Mouse (Mus musculus) liver, embryonic 13.5 days (tissue): Measurements from ENCODE around the gene Ap5b1. TPM values are rescaled to one million over a fixed set of nuclear protein-coding genes. Genes with fewer than 3 reads are reported as not detected.

Experiments
- ATAC-seq: fragments of 200-750 bp; cut with Nextera tagmentation; 2 replicates; pipeline ENCODE4 v1.8.0; 2017; ENCODE audit warnings: low read depth, mild to moderate bottlenecking, moderate number of reproducible peaks, moderate library complexity
- DNase-seq: peaks from one replicate; pipeline ENCODE4 v3.0.0; 2022
- H3K27ac ChIP-seq: fragments of 300-500 bp; sonication (generic); 2 replicates; pipeline ENCODE4 v1.5.1; 2015; ENCODE audit warnings: moderate library complexity, mild to moderate bottlenecking, inconsistent platforms
- H3K27me3 ChIP-seq: fragments of 300-500 bp; sonication (generic); 2 replicates; pipeline ENCODE4 v1.6.1; 2015; ENCODE audit warnings: mild to moderate bottlenecking, inconsistent platforms
- H3K36me3 ChIP-seq: fragments of 300-500 bp; sonication (generic); 2 replicates; pipeline ENCODE4 v1.6.1; 2015; ENCODE audit warnings: mild to moderate bottlenecking, inconsistent platforms
- H3K4me1 ChIP-seq: fragments of 300-500 bp; sonication (generic); replicated peaks from 2 replicates; pipeline ENCODE4 v1.6.1; 2015; ENCODE audit warnings: inconsistent platforms
- H3K4me2 ChIP-seq: fragments of 300-500 bp; sonication (generic); 2 replicates; pipeline ENCODE4 v1.6.1; 2015; ENCODE audit warnings: inconsistent platforms, mild to moderate bottlenecking, moderate library complexity
- H3K4me3 ChIP-seq: fragments of 300-500 bp; sonication (generic); replicated peaks from 2 replicates; pipeline ENCODE4 v1.5.1; 2015; ENCODE audit warnings: mild to moderate bottlenecking, inconsistent platforms
- H3K9ac ChIP-seq: fragments of 300-500 bp; sonication (generic); 2 replicates; pipeline ENCODE4 v1.6.1; 2015; ENCODE audit warnings: mild to moderate bottlenecking, inconsistent platforms
- H3K9me3 ChIP-seq: fragments of 300-500 bp; sonication (generic); replicated peaks from 2 replicates; pipeline ENCODE4 v1.6.1; 2016; ENCODE audit warnings: inconsistent platforms
- WGBS: fragments of 180-500 bp; shearing (Covaris S2); methylation state at CpG from one replicate; pipeline ENCODE4 v1.1.7; 2015; ENCODE audit not compliant: insufficient replicate concordance; 5-methylcytosine and 5-hydroxymethylcytosine counted together
- polyA plus RNA-seq: library from polyadenylated mRNA; unstranded; fragments of >200 nt; fragmentation: Nextera tagmentation; extraction: Ambion mirVana; gene quantifications from 2 replicates; pipeline ENCODE4 v1.2.1, GENCODE M21; 2015

Ap5b1 gene
- polyA plus RNA-seq, 1 experiment from 2014 or later = 2.3 TPM

- Histone ChIP-seq H3K36me3 (peaks cover 25% of the 10 kb centered on the region), H3K27ac (peak overlapping the region; percentile 95), H3K27me3 (peaks cover 36% of the 10 kb centered on the region), H3K4me1 (peaks cover 41% of the 10 kb centered on the region), H3K4me2 (peak overlapping the region; percentile 99), H3K9ac (peak overlapping the region; percentile 91), H3K9me3 (no peaks in the 10 kb centered on the region), H3K4me3 (peak overlapping the region; percentile 85)
- WGBS = 6% methylated on average over 27 of the region's 27 CpGs
- ATAC-seq (peak; percentile 34), DNase-seq (peak; percentile 74)
Measured at GRCm38 (mm10) chr19:5568470-5569140, 780 bp downstream of the Ap5b1 start.

- H3K4me2 ChIP-seq = peak overlapping the region; percentile 99
- no peak overlapping the region for H3K27ac ChIP-seq
Measured at GRCm38 (mm10) chr19:5569521-5569920, 1.7 kb downstream of the Ap5b1 start.

GRCm38 (mm10) chr19:5570353-5571246 lies 2.8 kb downstream of the Ap5b1 start:
- DNase-seq (no peak), ATAC-seq (no peak)
- WGBS = 85% methylated on average over 32 of the region's 32 CpGs
- H3K4me1 ChIP-seq = peaks cover 41% of the 10 kb centered on the region
- H3K27ac ChIP-seq = peak overlapping the region; percentile 31; the same call in 1 of the 2 replicates
- H3K27me3 ChIP-seq = peaks cover 16% of the 10 kb centered on the region
- no peak overlapping the region for H3K4me2 ChIP-seq
- H3K9ac ChIP-seq = no peak overlapping the region
- H3K4me3 ChIP-seq = no peak overlapping the region
- peaks cover 25% of the 10 kb centered on the region for H3K36me3 ChIP-seq
- H3K9me3 ChIP-seq = no peaks in the 10 kb centered on the region

More at GRCm38 (mm10) chr19:5569521-5569920, 1.7 kb downstream of the Ap5b1 start:
- DNase-seq = no peak
- Histone ChIP-seq H3K36me3 (peaks cover 25% of the 10 kb centered on the region), H3K27me3 (peaks cover 27% of the 10 kb centered on the region), H3K4me1 (peaks cover 41% of the 10 kb centered on the region), H3K9ac (peak overlapping the region; percentile 91; the same call in 1 of the 2 replicates), H3K4me3 (no peak overlapping the region), H3K9me3 (no peaks in the 10 kb centered on the region)
- 76% methylated on average over 10 of the region's 10 CpGs for WGBS
- no peak for ATAC-seq

GRCm38 (mm10) chr19:5571831-5572230 lies 4.0 kb downstream of the Ap5b1 start:
- no peak for ATAC-seq
- 36% methylated on average over 5 of the region's 5 CpGs for WGBS
- no peak for DNase-seq

GRCm38 (mm10) chr19:5572331-5573125 lies 4.7 kb downstream of the Ap5b1 start:
- Histone ChIP-seq H3K27me3 (no peaks in the 10 kb centered on the region), H3K4me1 (peaks cover 27% of the 10 kb centered on the region), H3K9ac (no peak overlapping the region), H3K4me2 (no peak overlapping the region), H3K9me3 (no peaks in the 10 kb centered on the region), H3K36me3 (peaks cover 25% of the 10 kb centered on the region), H3K4me3 (no peak overlapping the region), H3K27ac (0 out of 2 replicates have a peak overlapping the region, but pooled peaks have one; percentile 50)
- ATAC-seq = no peak
- 69% methylated on average over 19 of the region's 19 CpGs for WGBS
- DNase-seq = no peak

More at GRCm38 (mm10) chr19:5571831-5572230, 4.0 kb downstream of the Ap5b1 start:
- H3K4me1 ChIP-seq = peaks cover 34% of the 10 kb centered on the region
- no peak overlapping the region for H3K4me3 ChIP-seq
- 0 out of 2 replicates have a peak overlapping the region, but pooled peaks have one; percentile 50 for H3K27ac ChIP-seq
- H3K4me2 ChIP-seq = no peak overlapping the region
- H3K9ac ChIP-seq = no peak overlapping the region
- peaks cover 4% of the 10 kb centered on the region; the same call in 1 of the 2 replicates for H3K27me3 ChIP-seq
- H3K36me3 ChIP-seq = peaks cover 25% of the 10 kb centered on the region
- H3K9me3 ChIP-seq = no peaks in the 10 kb centered on the region

GRCm38 (mm10) chr19:5575336-5575735 lies 7.5 kb downstream of the Ap5b1 start:
- peaks cover 12% of the 10 kb centered on the region for H3K36me3 ChIP-seq
- H3K9ac ChIP-seq = no peak overlapping the region
- 74% methylated on average over 1 of the region's 1 CpGs for WGBS
- H3K27me3 ChIP-seq = peaks cover 10% of the 10 kb centered on the region; the same call in 1 of the 2 replicates
- H3K27ac ChIP-seq = no peak overlapping the region
- H3K4me3 ChIP-seq = no peak overlapping the region
- no peaks in the 10 kb centered on the region for H3K9me3 ChIP-seq
- H3K4me2 ChIP-seq = no peak overlapping the region
- H3K4me1 ChIP-seq = peaks cover 10% of the 10 kb centered on the region
- no peak for ATAC-seq
- no peak for DNase-seq

- WGBS = 66% methylated on average over 4 of the region's 4 CpGs
- no peak for DNase-seq
Measured at GRCm38 (mm10) chr19:5579971-5580370, 12.1 kb downstream of the Ap5b1 start.

GRCm38 (mm10) chr19:5580776-5581175 lies 13.0 kb downstream of the Ap5b1 start:
- Histone ChIP-seq H3K4me3 (no peak overlapping the region), H3K9ac (no peak overlapping the region), H3K36me3 (no peaks in the 10 kb centered on the region), H3K27ac (no peak overlapping the region), H3K27me3 (peaks cover 14% of the 10 kb centered on the region), H3K4me1 (no peaks in the 10 kb centered on the region), H3K4me2 (no peak overlapping the region), H3K9me3 (no peaks in the 10 kb centered on the region)
- WGBS = 74% methylated on average over 6 of the region's 6 CpGs
- no peak for DNase-seq
- ATAC-seq = no peak

More at GRCm38 (mm10) chr19:5579971-5580370, 12.1 kb downstream of the Ap5b1 start:
- Histone ChIP-seq H3K9ac (no peak overlapping the region), H3K9me3 (no peaks in the 10 kb centered on the region), H3K4me2 (no peak overlapping the region), H3K4me3 (no peak overlapping the region), H3K36me3 (no peaks in the 10 kb centered on the region), H3K27ac (no peak overlapping the region), H3K4me1 (no peaks in the 10 kb centered on the region), H3K27me3 (peaks cover 14% of the 10 kb centered on the region)
- ATAC-seq = no peak

- no peak overlapping the region for H3K4me2 ChIP-seq
- H3K4me3 ChIP-seq = no peak overlapping the region
- ATAC-seq (no peak), DNase-seq (no peak)
- peaks cover 14% of the 10 kb centered on the region for H3K27me3 ChIP-seq
- WGBS = 64% methylated on average over 2 of the region's 2 CpGs
- no peaks in the 10 kb centered on the region for H3K36me3 ChIP-seq
- H3K9ac ChIP-seq = no peak overlapping the region
- no peaks in the 10 kb centered on the region for H3K4me1 ChIP-seq
- no peaks in the 10 kb centered on the region for H3K9me3 ChIP-seq
- H3K27ac ChIP-seq = no peak overlapping the region
Measured at GRCm38 (mm10) chr19:5581995-5582394, 14.2 kb downstream of the Ap5b1 start.

GRCm38 (mm10) chr19:5589159-5589558 lies 21.3 kb downstream of the Ap5b1 start:
- H3K4me1 ChIP-seq = no peaks in the 10 kb centered on the region
- H3K9ac ChIP-seq = no peak overlapping the region
- no peaks in the 10 kb centered on the region for H3K9me3 ChIP-seq
- 65% methylated on average over 9 of the region's 9 CpGs for WGBS
- DNase-seq = no peak
- no peaks in the 10 kb centered on the region for H3K36me3 ChIP-seq
- H3K4me2 ChIP-seq = no peak overlapping the region
- H3K27ac ChIP-seq = no peak overlapping the region
- H3K27me3 ChIP-seq = 0 out of 2 replicates have a peak, but pooled peaks cover 4% of the 10 kb centered on the region
- H3K4me3 ChIP-seq = no peak overlapping the region
- ATAC-seq = no peak
